ENCODE assay signal across 8 mouse cellular contexts in genomic region chr3:145937505-145938404, GRCm38 (mm10). TPM values are rescaled to one million over a fixed set of nuclear protein-coding genes. Genes with fewer than 3 reads are reported as not detected.
DNase-seq lines count a peak whose midpoint lies in the region; ATAC-seq and TF ChIP-seq lines count a peak whose summit lies in the region.

Gene 2410004B18Rik, plus strand, starts transcription at chr3:145938014.

- 2% methylated on average over 66 of the region's 70 CpGs for WGBS in bone marrow, adult 2 months
- 2% methylated on average over 22 of the region's 70 CpGs for WGBS in embryonic facial prominence, embryonic 14.5 days
- WGBS in limb, embryonic 13.5 days, result 1% methylated on average over 59 of the region's 70 CpGs
- 1% methylated on average over 67 of the region's 70 CpGs for WGBS in midbrain, embryonic 15.5 days

- peaks cover 6% of the 10 kb centered on the region for H3K4me1 ChIP-seq in bone marrow, adult 2 months (ENCODE audit: control insufficient read depth, insufficient read depth, low read length)
- H3K4me1 ChIP-seq in embryonic facial prominence, embryonic 14.5 days (ENCODE audit: control insufficient read depth, insufficient read depth, low read length), result peaks cover 6% of the 10 kb centered on the region; the same call in 1 of the 2 replicates
- H3K4me1 ChIP-seq in limb, embryonic 13.5 days, result peaks cover 31% of the 10 kb centered on the region
- H3K4me1 ChIP-seq in midbrain, embryonic 15.5 days, result peaks cover 35% of the 10 kb centered on the region

- H3K27me3 ChIP-seq in embryonic facial prominence, embryonic 14.5 days (replicated peaks; ENCODE audit: control insufficient read depth, insufficient read depth, low read length), result no peaks in the 10 kb centered on the region
- H3K27me3 ChIP-seq in limb, embryonic 13.5 days, result no peaks in the 10 kb centered on the region
- H3K27me3 ChIP-seq in midbrain, embryonic 15.5 days (replicated peaks), result no peaks in the 10 kb centered on the region

- peak within 1 kb of the TSS; percentile 62 for H3K4me2 ChIP-seq in embryonic facial prominence, embryonic 14.5 days (ENCODE audit: low read depth, low read length)
- H3K4me2 ChIP-seq in limb, embryonic 13.5 days (replicated peaks), result peak within 1 kb of the TSS; percentile 71
- peak within 1 kb of the TSS; percentile 74 for H3K4me2 ChIP-seq in midbrain, embryonic 15.5 days

- DNase-seq in A20 (ENCODE audit: low read depth, low spot score), result peak; percentile 92
- DNase-seq in embryonic facial prominence, embryonic 14.5 days (ENCODE audit: low spot score), result peak; percentile 94
- DNase-seq in heart, adult 8-10 months (ENCODE audit: low spot score), result peak; percentile 91
- peak; percentile 93 for DNase-seq in kidney, adult 9 months
- peak; percentile 79 to 90 for DNase-seq in spleen, adult 18-20 months

- H3K27ac ChIP-seq in bone marrow, adult 2 months (ENCODE audit: control insufficient read depth, insufficient read depth, low read depth, low read length, poor library complexity), result peak within 1 kb of the TSS; percentile 88
- peak within 1 kb of the TSS; percentile 67 for H3K27ac ChIP-seq in embryonic facial prominence, embryonic 14.5 days (replicated peaks; ENCODE audit: low read depth, low read length)
- peak within 1 kb of the TSS; percentile 58; the same call in 1 of the 2 replicates for H3K27ac ChIP-seq in limb, embryonic 13.5 days
- peak within 1 kb of the TSS; percentile 83 for H3K27ac ChIP-seq in midbrain, embryonic 15.5 days

- TF ChIP-seq POLR2A in bone marrow, adult 2 months (IDR thresholded peaks at IDR 0.05; ENCODE audit: borderline replicate concordance, control insufficient read depth, low read depth, low read length), result peak; percentile 86; the same call in 1 of the 2 replicates

- peaks cover 34% of the 10 kb centered on the region for H3K36me3 ChIP-seq in embryonic facial prominence, embryonic 14.5 days (ENCODE audit: control insufficient read depth, insufficient read depth, low read length)
- H3K36me3 ChIP-seq in limb, embryonic 13.5 days, result peaks cover 35% of the 10 kb centered on the region
- peaks cover 4% of the 10 kb centered on the region; the same call in 1 of the 2 replicates for H3K36me3 ChIP-seq in midbrain, embryonic 15.5 days (replicated peaks)

- H3K4me3 ChIP-seq in bone marrow, adult 2 months (replicated peaks; ENCODE audit: control insufficient read depth, low read depth, low read length), result peak within 1 kb of the TSS; percentile 96
- H3K4me3 ChIP-seq in embryonic facial prominence, embryonic 14.5 days (ENCODE audit: low read depth, low read length), result peak within 1 kb of the TSS; percentile 98
- H3K4me3 ChIP-seq in limb, embryonic 13.5 days, result peak within 1 kb of the TSS; percentile 99
- peak within 1 kb of the TSS; percentile 99 for H3K4me3 ChIP-seq in midbrain, embryonic 15.5 days

- ATAC-seq in embryonic facial prominence, embryonic 14.5 days (ENCODE audit: low read depth), result peak; percentile 94
- ATAC-seq in limb, embryonic 13.5 days (ENCODE audit: low FRiP score, low read depth), result peak; percentile 92
- ATAC-seq in midbrain, embryonic 15.5 days (replicated peaks), result peak; percentile 95

- peak within 1 kb of the TSS; percentile 94 for H3K9ac ChIP-seq in embryonic facial prominence, embryonic 14.5 days (ENCODE audit: low read depth, low read length)
- peak within 1 kb of the TSS; percentile 97 for H3K9ac ChIP-seq in limb, embryonic 13.5 days
- H3K9ac ChIP-seq in midbrain, embryonic 15.5 days, result peak within 1 kb of the TSS; percentile 93

- no peaks in the 10 kb centered on the region for H3K9me3 ChIP-seq in embryonic facial prominence, embryonic 14.5 days (ENCODE audit: control insufficient read depth, low read length)
- no peaks in the 10 kb centered on the region for H3K9me3 ChIP-seq in limb, embryonic 13.5 days
- H3K9me3 ChIP-seq in midbrain, embryonic 15.5 days, result no peaks in the 10 kb centered on the region

- TF ChIP-seq CTCF in bone marrow, adult 2 months (IDR thresholded peaks at IDR 0.05; ENCODE audit: control insufficient read depth, insufficient read depth, low read length), result peak; percentile 88

RNA-seq across cellular contexts. Expression of gene 2410004B18Rik, which starts in this region (rescaled TPM):
- polyA plus RNA-seq in bone marrow, adult 2 months (2011; ENCODE audit: insufficient read depth, insufficient read length, low replicate concordance, missing spikeins), result 14.4 and 34.3 TPM in 2 replicates
- 47.3 and 48.9 TPM in 2 replicates for polyA plus RNA-seq in embryonic facial prominence, embryonic 14.5 days (2014; fragmentation: Nextera tagmentation; extraction: Ambion mirVana)
- total RNA-seq in heart, adult 8-10 months (2022), result 10 to 100 TPM; 13.2 to 21.6 (median 18.0) TPM
- 48.6 and 51.3 TPM in 2 replicates for polyA plus RNA-seq in limb, embryonic 13.5 days (2015; fragmentation: Nextera tagmentation; extraction: Ambion mirVana)
- 78.6 and 85.6 TPM in 2 replicates for polyA plus RNA-seq in midbrain, embryonic 15.5 days (2015; fragmentation: Nextera tagmentation; extraction: Ambion mirVana)

Comparison
In these comparisons a context has a peak if more than half of its experiments do, and no peak if none do; other contexts are left out.
1. Peak in every context shown above with its lines: DNase-seq, ATAC-seq, H3K4me3 ChIP-seq and H3K27ac ChIP-seq.